Mouse (Mus musculus): ENCODE data around the gene Fam53b. TPM values are rescaled to one million over a fixed set of nuclear protein-coding genes. Genes with fewer than 3 reads are reported as not detected.
A peak's percentile ranks its signal among the peaks of the same experiment; 100 is the strongest.

Gene Fam53b
- polyA plus RNA-seq, 1 experiment from 2014 or later = 17.4 TPM

DNA sequence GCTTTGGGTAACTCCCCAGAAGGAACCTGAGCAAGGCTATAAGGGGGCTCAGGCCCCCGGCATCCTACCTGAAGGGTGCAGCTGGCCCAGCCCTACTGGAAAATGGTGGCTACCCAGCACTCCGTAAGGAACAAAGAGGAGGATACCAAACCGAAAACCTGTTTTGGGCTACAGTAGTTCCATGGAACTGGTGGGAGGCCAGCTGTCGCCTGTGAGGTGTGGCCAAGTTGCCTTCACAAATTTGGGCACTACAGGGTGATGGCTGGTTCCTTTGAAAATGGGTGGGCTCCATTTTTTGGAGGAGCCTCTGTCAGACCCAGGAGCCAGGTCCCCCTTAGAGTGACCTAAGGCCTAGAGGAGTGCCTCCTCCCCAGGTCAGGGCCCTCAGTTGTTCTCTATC is 98.4 kb downstream of the Fam53b start:
- Histone ChIP-seq H3K9me3 (replicated peaks; ENCODE audit: control insufficient read depth, low read length) (no peaks in the 10 kb centered on the region), H3K4me3 (replicated peaks; ENCODE audit: low read length) (no peak overlapping the region), H3K9ac (ENCODE audit: low read length) (no peak overlapping the region), H3K27me3 (ENCODE audit: control insufficient read depth, insufficient read depth, low read length) (no peaks in the 10 kb centered on the region), H3K4me2 (ENCODE audit: low read depth, low read length) (no peak overlapping the region), H3K36me3 (ENCODE audit: control insufficient read depth, insufficient read depth, low read length) (no peaks in the 10 kb centered on the region), H3K4me1 (ENCODE audit: control insufficient read depth, insufficient read depth, low read length) (peaks cover 26% of the 10 kb centered on the region), H3K27ac (ENCODE audit: low read length) (peak overlapping the region; percentile 72; the same call in 1 of the 2 replicates)
- 96% methylated on average over 4 of the region's 4 CpGs for WGBS
- ATAC-seq (ENCODE audit: insufficient read depth, low FRiP score) = no peak

DNA sequence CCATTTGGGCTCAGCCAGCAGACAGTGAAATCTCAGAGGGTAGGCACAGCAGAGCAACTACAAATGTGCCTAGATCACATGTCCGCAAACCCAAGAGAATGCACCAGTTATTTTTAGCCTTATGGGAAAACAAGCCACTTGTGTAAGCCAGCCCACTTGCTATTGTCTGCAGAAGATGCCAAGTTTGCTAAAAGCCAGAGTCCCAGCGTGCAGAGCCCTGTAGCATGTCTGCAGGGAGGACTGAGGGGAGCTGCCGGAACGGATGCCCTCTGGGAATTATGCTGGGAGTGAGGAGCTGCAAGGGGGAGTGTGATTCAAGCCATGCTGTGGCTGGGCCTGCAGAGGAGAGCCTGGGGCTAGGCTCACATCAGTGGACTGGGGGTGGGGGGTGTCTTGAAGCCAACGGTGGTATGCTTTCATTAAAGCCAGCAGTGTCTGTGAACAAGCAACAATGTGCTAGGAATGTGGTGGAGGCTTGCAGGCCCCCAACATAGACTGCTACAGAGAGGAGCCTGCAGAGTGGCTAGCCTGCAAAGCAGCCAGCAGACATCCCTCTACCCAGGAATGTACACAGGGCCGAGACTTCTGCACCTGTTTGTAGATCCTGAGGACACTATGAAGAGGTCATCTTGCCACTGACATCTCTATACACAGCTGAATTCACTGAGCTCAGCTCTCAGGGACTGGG is 99.3 kb downstream of the Fam53b start:
- Histone ChIP-seq H3K4me1 (ENCODE audit: control insufficient read depth, insufficient read depth, low read length) (peaks cover 26% of the 10 kb centered on the region), H3K36me3 (ENCODE audit: control insufficient read depth, insufficient read depth, low read length) (no peaks in the 10 kb centered on the region), H3K9me3 (replicated peaks; ENCODE audit: control insufficient read depth, low read length) (no peaks in the 10 kb centered on the region), H3K27ac (ENCODE audit: low read length) (peak overlapping the region; percentile 84), H3K4me3 (replicated peaks; ENCODE audit: low read length) (no peak overlapping the region), H3K27me3 (ENCODE audit: control insufficient read depth, insufficient read depth, low read length) (no peaks in the 10 kb centered on the region), H3K4me2 (ENCODE audit: low read depth, low read length) (no peak overlapping the region), H3K9ac (ENCODE audit: low read length) (0 out of 2 replicates have a peak overlapping the region, but pooled peaks have one; percentile 22)
- 42% methylated on average over 6 of the region's 6 CpGs for WGBS
- ATAC-seq (ENCODE audit: insufficient read depth, low FRiP score) = peak; percentile 70

DNA sequence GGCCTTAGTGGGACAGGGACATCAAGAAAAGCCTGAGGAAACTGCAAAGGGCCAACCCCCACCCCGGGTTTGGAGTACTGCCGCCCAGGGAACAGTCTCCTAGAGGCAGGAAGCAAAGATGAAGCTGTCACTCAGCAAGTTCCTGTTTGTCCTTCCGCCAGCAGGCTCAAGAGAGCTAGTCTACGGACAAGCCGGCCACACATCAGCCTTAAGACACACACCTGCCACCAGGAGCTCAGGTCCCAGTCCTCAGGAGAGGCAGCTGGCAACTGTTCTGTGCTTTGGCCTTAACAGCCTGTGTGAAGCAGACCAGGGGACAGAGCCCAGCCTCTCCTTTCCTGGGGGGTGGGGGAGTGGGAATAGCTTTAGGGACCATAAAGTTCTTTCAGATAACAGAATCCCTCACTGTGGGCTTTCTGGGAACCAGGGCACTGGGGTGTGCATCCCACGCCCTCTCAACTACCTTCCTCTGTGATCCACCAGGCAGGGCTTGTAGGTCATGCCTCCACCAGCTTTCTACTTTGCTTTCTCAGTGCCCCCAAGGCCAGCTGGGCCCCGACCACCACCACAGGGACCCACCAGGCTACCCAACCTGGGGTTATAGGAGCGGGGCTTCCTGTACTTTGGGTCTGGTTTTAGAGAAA is 100.1 kb downstream of the Fam53b start:
- Histone ChIP-seq H3K4me2 (ENCODE audit: low read depth, low read length) (no peak overlapping the region), H3K4me3 (replicated peaks; ENCODE audit: low read length) (no peak overlapping the region), H3K27me3 (ENCODE audit: control insufficient read depth, insufficient read depth, low read length) (no peaks in the 10 kb centered on the region), H3K4me1 (ENCODE audit: control insufficient read depth, insufficient read depth, low read length) (peaks cover 26% of the 10 kb centered on the region), H3K9me3 (replicated peaks; ENCODE audit: control insufficient read depth, low read length) (no peaks in the 10 kb centered on the region), H3K27ac (ENCODE audit: low read length) (peak overlapping the region; percentile 84), H3K36me3 (ENCODE audit: control insufficient read depth, insufficient read depth, low read length) (no peaks in the 10 kb centered on the region), H3K9ac (ENCODE audit: low read length) (no peak overlapping the region)
- 52% methylated on average over 8 of the region's 8 CpGs for WGBS
- no peak for ATAC-seq (ENCODE audit: insufficient read depth, low FRiP score)

DNA sequence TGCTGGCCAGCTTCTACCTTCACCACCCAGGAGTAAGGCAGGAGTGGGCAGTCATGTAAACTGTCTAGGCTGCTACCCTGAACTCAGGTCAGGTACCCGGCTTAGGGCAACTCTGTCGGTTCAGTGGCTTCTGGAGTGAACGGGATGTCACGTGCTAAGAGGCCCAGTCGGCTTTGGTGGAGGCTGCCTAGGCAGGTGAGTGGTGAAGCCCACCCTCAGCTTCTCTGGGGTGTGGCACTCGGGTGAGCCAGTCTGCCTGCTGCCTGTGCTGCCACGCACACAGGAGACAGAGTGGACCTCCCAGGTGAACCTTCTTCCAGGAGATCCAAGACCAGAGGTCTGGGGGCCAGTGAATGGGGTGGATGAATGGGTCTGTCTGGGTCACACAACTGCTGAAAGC is 100.7 kb downstream of the Fam53b start:
- H3K9ac ChIP-seq (ENCODE audit: low read length) = no peak overlapping the region
- peak overlapping the region; percentile 84; the same call in 1 of the 2 replicates for H3K27ac ChIP-seq (ENCODE audit: low read length)
- no peak for ATAC-seq (ENCODE audit: insufficient read depth, low FRiP score)
- no peaks in the 10 kb centered on the region for H3K9me3 ChIP-seq (replicated peaks; ENCODE audit: control insufficient read depth, low read length)
- H3K36me3 ChIP-seq (ENCODE audit: control insufficient read depth, insufficient read depth, low read length) = no peaks in the 10 kb centered on the region
- peaks cover 26% of the 10 kb centered on the region for H3K4me1 ChIP-seq (ENCODE audit: control insufficient read depth, insufficient read depth, low read length)
- H3K27me3 ChIP-seq (ENCODE audit: control insufficient read depth, insufficient read depth, low read length) = no peaks in the 10 kb centered on the region
- H3K4me2 ChIP-seq (ENCODE audit: low read depth, low read length) = no peak overlapping the region
- WGBS = 74% methylated on average over 7 of the region's 7 CpGs
- H3K4me3 ChIP-seq (replicated peaks; ENCODE audit: low read length) = no peak overlapping the region

DNA sequence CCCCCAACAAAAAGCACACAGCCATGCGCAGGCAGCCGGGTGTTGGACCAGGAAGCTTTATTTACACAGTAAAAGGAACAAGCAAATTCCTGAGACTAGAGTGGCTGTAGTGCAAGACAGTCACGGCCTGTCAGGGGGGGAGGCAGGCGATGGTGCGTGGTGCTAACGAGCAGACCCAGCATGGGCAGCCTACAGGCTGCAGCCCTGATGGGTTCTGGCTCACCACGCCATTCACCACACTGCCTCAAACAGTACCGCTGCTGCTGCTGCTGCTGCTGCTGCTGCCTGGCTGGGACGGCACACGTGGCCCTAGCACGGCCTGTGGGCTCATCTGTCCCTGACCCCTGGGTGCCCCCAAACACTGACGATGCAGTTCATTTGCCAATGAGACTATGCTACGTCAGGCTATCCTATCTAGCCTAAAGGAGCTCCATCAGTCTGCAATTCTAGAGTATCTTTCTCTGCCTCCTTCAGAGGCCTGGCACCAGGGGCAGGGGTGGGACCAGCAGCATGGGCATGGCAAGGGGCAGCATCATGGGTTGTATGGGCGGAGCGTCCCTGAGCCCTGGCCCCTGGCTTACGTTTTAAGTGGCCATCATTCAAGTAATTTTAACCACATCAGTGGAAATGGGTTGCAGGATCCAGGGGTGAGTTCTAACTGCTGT is 101.5 kb downstream of the Fam53b start:
- H3K27me3 ChIP-seq (ENCODE audit: control insufficient read depth, insufficient read depth, low read length) = no peaks in the 10 kb centered on the region
- H3K9ac ChIP-seq (ENCODE audit: low read length) = no peak overlapping the region; the same call in 1 of the 2 replicates
- H3K4me2 ChIP-seq (ENCODE audit: low read depth, low read length) = peak overlapping the region; percentile 20; the same call in 1 of the 2 replicates
- peaks cover 26% of the 10 kb centered on the region for H3K4me1 ChIP-seq (ENCODE audit: control insufficient read depth, insufficient read depth, low read length)
- no peak overlapping the region for H3K4me3 ChIP-seq (replicated peaks; ENCODE audit: low read length)
- H3K36me3 ChIP-seq (ENCODE audit: control insufficient read depth, insufficient read depth, low read length) = no peaks in the 10 kb centered on the region
- ATAC-seq (ENCODE audit: insufficient read depth, low FRiP score) = peak; percentile 7; the same call in 1 of the 2 replicates
- H3K27ac ChIP-seq (ENCODE audit: low read length) = peak overlapping the region; percentile 44; the same call in 1 of the 2 replicates
- 25% methylated on average over 16 of the region's 16 CpGs for WGBS
- H3K9me3 ChIP-seq (replicated peaks; ENCODE audit: control insufficient read depth, low read length) = no peaks in the 10 kb centered on the region

DNA sequence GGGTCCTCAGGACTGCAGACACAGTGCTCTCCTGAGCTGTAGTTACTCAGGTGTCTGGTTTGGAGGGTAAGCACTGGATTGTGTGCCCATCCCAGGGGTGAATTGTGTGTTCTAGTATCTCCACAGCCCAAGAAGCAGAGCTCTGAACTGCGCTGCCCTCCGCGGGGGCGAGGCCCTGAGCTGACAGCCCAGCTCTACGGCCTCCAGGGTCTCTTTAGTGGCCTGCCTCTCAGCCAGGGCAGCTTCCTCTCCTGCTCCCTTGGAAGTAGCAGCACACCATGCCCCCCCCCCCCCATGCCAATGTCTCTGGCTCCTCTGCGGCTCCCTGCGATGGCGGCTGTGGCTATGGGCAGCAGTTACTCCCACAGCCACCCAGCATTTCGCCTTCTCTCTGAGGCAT is 102.1 kb downstream of the Fam53b start:
- Histone ChIP-seq H3K27ac (ENCODE audit: low read length) (peak overlapping the region; percentile 44; the same call in 1 of the 2 replicates), H3K27me3 (ENCODE audit: control insufficient read depth, insufficient read depth, low read length) (no peaks in the 10 kb centered on the region), H3K36me3 (ENCODE audit: control insufficient read depth, insufficient read depth, low read length) (no peaks in the 10 kb centered on the region), H3K4me1 (ENCODE audit: control insufficient read depth, insufficient read depth, low read length) (peaks cover 26% of the 10 kb centered on the region), H3K4me2 (ENCODE audit: low read depth, low read length) (no peak overlapping the region), H3K4me3 (replicated peaks; ENCODE audit: low read length) (no peak overlapping the region), H3K9ac (ENCODE audit: low read length) (no peak overlapping the region), H3K9me3 (replicated peaks; ENCODE audit: control insufficient read depth, low read length) (no peaks in the 10 kb centered on the region)
- WGBS = 67% methylated on average over 9 of the region's 9 CpGs
- ATAC-seq (ENCODE audit: insufficient read depth, low FRiP score) = no peak

DNA sequence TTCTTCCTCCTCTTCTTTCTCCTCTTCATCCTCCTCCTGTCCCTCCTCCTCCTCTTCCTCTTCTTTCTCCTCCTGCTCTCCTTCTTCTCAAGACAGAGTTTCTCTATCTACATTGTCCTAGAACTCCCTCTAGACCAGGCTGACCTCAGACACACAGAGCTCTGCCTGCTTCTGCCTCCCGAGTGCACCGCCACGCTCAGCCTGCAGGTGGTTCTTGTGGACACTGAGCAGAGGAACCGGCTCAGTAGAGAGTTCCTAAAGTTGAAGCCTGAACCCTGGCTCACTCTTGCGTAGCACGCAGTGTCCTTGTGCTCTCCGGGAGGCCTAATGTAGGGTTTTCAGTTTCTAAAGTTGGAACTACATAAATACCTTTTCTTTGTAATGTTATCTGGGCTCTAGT is 108.6 kb downstream of the Fam53b start:
- H3K27ac ChIP-seq (ENCODE audit: low read length) = no peak overlapping the region
- ATAC-seq (ENCODE audit: insufficient read depth, low FRiP score) = no peak
- H3K9ac ChIP-seq (ENCODE audit: low read length) = no peak overlapping the region
- H3K9me3 ChIP-seq (replicated peaks; ENCODE audit: control insufficient read depth, low read length) = no peaks in the 10 kb centered on the region
- H3K27me3 ChIP-seq (ENCODE audit: control insufficient read depth, insufficient read depth, low read length) = no peaks in the 10 kb centered on the region
- H3K4me2 ChIP-seq (ENCODE audit: low read depth, low read length) = no peak overlapping the region
- no peaks in the 10 kb centered on the region for H3K36me3 ChIP-seq (ENCODE audit: control insufficient read depth, insufficient read depth, low read length)
- no peak overlapping the region for H3K4me3 ChIP-seq (replicated peaks; ENCODE audit: low read length)
- peaks cover 8% of the 10 kb centered on the region; the same call in 1 of the 2 replicates for H3K4me1 ChIP-seq (ENCODE audit: control insufficient read depth, insufficient read depth, low read length)
- WGBS = 86% methylated on average over 7 of the region's 7 CpGs

DNA sequence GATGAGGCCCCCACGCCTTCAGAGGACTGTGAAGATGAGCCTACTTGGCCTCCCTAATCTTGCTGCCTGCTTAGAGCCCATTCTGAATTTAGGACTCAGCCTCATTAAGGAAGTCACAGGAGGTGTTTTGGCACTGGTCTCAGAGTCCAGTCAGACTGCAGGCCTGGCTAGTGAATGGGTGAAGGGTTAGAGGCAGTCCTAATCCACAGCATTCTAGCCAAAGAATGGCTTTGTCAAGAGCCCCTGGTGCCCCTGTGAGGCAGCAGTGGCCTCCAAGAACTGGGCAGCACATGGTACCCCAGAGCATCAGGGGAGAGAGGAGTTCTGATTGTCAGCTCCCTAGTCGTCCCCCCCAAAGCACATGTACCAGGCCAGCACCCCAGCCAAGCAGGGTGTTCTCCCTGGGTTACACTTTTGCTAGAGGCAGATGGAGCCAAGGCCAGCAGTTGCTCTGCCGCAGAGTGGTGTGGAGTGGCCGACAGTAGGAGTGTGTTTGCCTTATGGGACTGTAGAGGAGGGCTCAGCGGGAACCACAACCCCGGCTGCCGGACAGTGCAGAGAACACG is 109.3 kb downstream of the Fam53b start:
- H3K4me1 ChIP-seq (ENCODE audit: control insufficient read depth, insufficient read depth, low read length) = peaks cover 8% of the 10 kb centered on the region; the same call in 1 of the 2 replicates
- H3K27ac ChIP-seq (ENCODE audit: low read length) = no peak overlapping the region
- no peak overlapping the region for H3K9ac ChIP-seq (ENCODE audit: low read length)
- no peaks in the 10 kb centered on the region for H3K27me3 ChIP-seq (ENCODE audit: control insufficient read depth, insufficient read depth, low read length)
- no peak for ATAC-seq (ENCODE audit: insufficient read depth, low FRiP score)
- H3K36me3 ChIP-seq (ENCODE audit: control insufficient read depth, insufficient read depth, low read length) = no peaks in the 10 kb centered on the region
- H3K4me2 ChIP-seq (ENCODE audit: low read depth, low read length) = no peak overlapping the region
- H3K9me3 ChIP-seq (replicated peaks; ENCODE audit: control insufficient read depth, low read length) = no peaks in the 10 kb centered on the region
- WGBS = 92% methylated on average over 8 of the region's 8 CpGs
- no peak overlapping the region for H3K4me3 ChIP-seq (replicated peaks; ENCODE audit: low read length)

Measured in stomach, embryonic 16.5 days (tissue).